Mouse (Mus musculus): ENCODE measurements around the gene Rps27l. TPM values are rescaled to one million over a fixed set of nuclear protein-coding genes. Genes with fewer than 3 reads are reported as not detected.
A peak's percentile ranks its signal among the peaks of the same experiment; 100 is the strongest.

The Rps27l gene
- polyA plus RNA-seq, 1 experiment from 2014 or later = 708 TPM

GRCm38 (mm10) chr9:66917892-66918255 is 28.0 kb upstream of the Rps27l start:
- Histone ChIP-seq H3K36me3 (ENCODE audit: control insufficient read depth, insufficient read depth, low read length) (no peaks in the 10 kb centered on the region), H3K4me3 (ENCODE audit: low read depth, low read length) (peak overlapping the region; percentile 77; the same call in 1 of the 2 replicates), H3K4me1 (ENCODE audit: control insufficient read depth, insufficient read depth, low read length) (peaks cover 20% of the 10 kb centered on the region; the same call in 1 of the 2 replicates), H3K27ac (ENCODE audit: low read length) (no peak overlapping the region), H3K9me3 (ENCODE audit: control insufficient read depth, low read depth, low read length) (no peaks in the 10 kb centered on the region), H3K27me3 (ENCODE audit: control insufficient read depth, insufficient read depth, low read length) (no peaks in the 10 kb centered on the region), H3K9ac (replicated peaks; ENCODE audit: low read depth, low read length) (no peak overlapping the region), H3K4me2 (replicated peaks; ENCODE audit: low read depth, low read length) (peak overlapping the region; percentile 67)
- ATAC-seq (ENCODE audit: insufficient number of reproducible peaks, insufficient read depth, low FRiP score, low read depth) = no peak
- 57% methylated on average over 1 of the region's 1 CpGs for WGBS

- no peak; the same call in 1 of the 2 replicates for ATAC-seq (ENCODE audit: insufficient number of reproducible peaks, insufficient read depth, low FRiP score, low read depth)
Measured at GRCm38 (mm10) chr9:66918672-66919330, 27.1 kb upstream of the Rps27l start.

GRCm38 (mm10) chr9:66919382-66919971 is 26.4 kb upstream of the Rps27l start, which contains the start of gene Rab8b:
TSS of gene Rab8b (minus strand) at chr9:66919687.
- Histone ChIP-seq H3K4me2 (replicated peaks; ENCODE audit: low read depth, low read length) (peak within 1 kb of the TSS; percentile 67), H3K36me3 (ENCODE audit: control insufficient read depth, insufficient read depth, low read length) (no peaks in the 10 kb centered on the region), H3K9me3 (ENCODE audit: control insufficient read depth, low read depth, low read length) (no peaks in the 10 kb centered on the region), H3K27ac (ENCODE audit: low read length) (peak within 1 kb of the TSS; percentile 86), H3K9ac (replicated peaks; ENCODE audit: low read depth, low read length) (peak within 1 kb of the TSS; percentile 86), H3K4me1 (ENCODE audit: control insufficient read depth, insufficient read depth, low read length) (peaks cover 13% of the 10 kb centered on the region; the same call in 1 of the 2 replicates), H3K27me3 (ENCODE audit: control insufficient read depth, insufficient read depth, low read length) (no peaks in the 10 kb centered on the region), H3K4me3 (ENCODE audit: low read depth, low read length) (peak within 1 kb of the TSS; percentile 77)
- ATAC-seq (ENCODE audit: insufficient number of reproducible peaks, insufficient read depth, low FRiP score, low read depth) = peak; percentile 98
- under 1% methylated on average over 42 of the region's 49 CpGs for WGBS

More at GRCm38 (mm10) chr9:66918672-66919330, 27.1 kb upstream of the Rps27l start:
- H3K9me3 ChIP-seq (ENCODE audit: control insufficient read depth, low read depth, low read length) = no peaks in the 10 kb centered on the region
- peak overlapping the region; percentile 86 for H3K9ac ChIP-seq (replicated peaks; ENCODE audit: low read depth, low read length)
- H3K27me3 ChIP-seq (ENCODE audit: control insufficient read depth, insufficient read depth, low read length) = no peaks in the 10 kb centered on the region
- peaks cover 19% of the 10 kb centered on the region; the same call in 1 of the 2 replicates for H3K4me1 ChIP-seq (ENCODE audit: control insufficient read depth, insufficient read depth, low read length)
- peak overlapping the region; percentile 77 for H3K4me3 ChIP-seq (ENCODE audit: low read depth, low read length)
- H3K4me2 ChIP-seq (replicated peaks; ENCODE audit: low read depth, low read length) = peak overlapping the region; percentile 67
- H3K27ac ChIP-seq (ENCODE audit: low read length) = peak overlapping the region; percentile 86
- WGBS = 1% methylated on average over 27 of the region's 27 CpGs
- H3K36me3 ChIP-seq (ENCODE audit: control insufficient read depth, insufficient read depth, low read length) = no peaks in the 10 kb centered on the region

- Histone ChIP-seq H3K9ac (replicated peaks; ENCODE audit: low read depth, low read length) (no peak overlapping the region; the same call in 1 of the 2 replicates), H3K4me3 (ENCODE audit: low read depth, low read length) (peak overlapping the region; percentile 77), H3K27ac (ENCODE audit: low read length) (peak overlapping the region; percentile 66; the same call in 1 of the 2 replicates), H3K27me3 (ENCODE audit: control insufficient read depth, insufficient read depth, low read length) (no peaks in the 10 kb centered on the region), H3K4me2 (replicated peaks; ENCODE audit: low read depth, low read length) (peak overlapping the region; percentile 60), H3K36me3 (ENCODE audit: control insufficient read depth, insufficient read depth, low read length) (no peaks in the 10 kb centered on the region), H3K9me3 (ENCODE audit: control insufficient read depth, low read depth, low read length) (no peaks in the 10 kb centered on the region), H3K4me1 (ENCODE audit: control insufficient read depth, insufficient read depth, low read length) (peaks cover 10% of the 10 kb centered on the region; the same call in 1 of the 2 replicates)
- 1% methylated on average over 14 of the region's 14 CpGs for WGBS
- peak; percentile 24; the same call in 1 of the 2 replicates for ATAC-seq (ENCODE audit: insufficient number of reproducible peaks, insufficient read depth, low FRiP score, low read depth)
Measured at GRCm38 (mm10) chr9:66919981-66920380, 25.9 kb upstream of the Rps27l start.

GRCm38 (mm10) chr9:66920488-66921279 is 25.2 kb upstream of the Rps27l start:
- no peak overlapping the region for H3K27ac ChIP-seq (ENCODE audit: low read length)
- 3% methylated on average over 6 of the region's 6 CpGs for WGBS
- no peak for ATAC-seq (ENCODE audit: insufficient number of reproducible peaks, insufficient read depth, low FRiP score, low read depth)
- no peaks in the 10 kb centered on the region for H3K27me3 ChIP-seq (ENCODE audit: control insufficient read depth, insufficient read depth, low read length)
- no peaks in the 10 kb centered on the region for H3K36me3 ChIP-seq (ENCODE audit: control insufficient read depth, insufficient read depth, low read length)
- peak overlapping the region; percentile 60 for H3K4me2 ChIP-seq (replicated peaks; ENCODE audit: low read depth, low read length)
- H3K4me1 ChIP-seq (ENCODE audit: control insufficient read depth, insufficient read depth, low read length) = peaks cover 7% of the 10 kb centered on the region; the same call in 1 of the 2 replicates
- no peak overlapping the region for H3K9ac ChIP-seq (replicated peaks; ENCODE audit: low read depth, low read length)
- no peaks in the 10 kb centered on the region for H3K9me3 ChIP-seq (ENCODE audit: control insufficient read depth, low read depth, low read length)
- no peak overlapping the region for H3K4me3 ChIP-seq (ENCODE audit: low read depth, low read length)

- H3K36me3 ChIP-seq (ENCODE audit: control insufficient read depth, insufficient read depth, low read length) = no peaks in the 10 kb centered on the region
- no peak overlapping the region for H3K4me3 ChIP-seq (ENCODE audit: low read depth, low read length)
- ATAC-seq (ENCODE audit: insufficient number of reproducible peaks, insufficient read depth, low FRiP score, low read depth) = no peak
- 96% methylated on average over 1 of the region's 1 CpGs for WGBS
- no peak overlapping the region for H3K27ac ChIP-seq (ENCODE audit: low read length)
- 0 out of 2 replicates have a peak, but pooled peaks cover 4% of the 10 kb centered on the region for H3K4me1 ChIP-seq (ENCODE audit: control insufficient read depth, insufficient read depth, low read length)
- no peak overlapping the region for H3K9ac ChIP-seq (replicated peaks; ENCODE audit: low read depth, low read length)
- H3K4me2 ChIP-seq (replicated peaks; ENCODE audit: low read depth, low read length) = no peak overlapping the region
- H3K9me3 ChIP-seq (ENCODE audit: control insufficient read depth, low read depth, low read length) = no peaks in the 10 kb centered on the region
- no peaks in the 10 kb centered on the region for H3K27me3 ChIP-seq (ENCODE audit: control insufficient read depth, insufficient read depth, low read length)
Measured at GRCm38 (mm10) chr9:66922076-66922475, 23.8 kb upstream of the Rps27l start.

GRCm38 (mm10) chr9:66925853-66926252 is 20.0 kb upstream of the Rps27l start:
- WGBS = 64% methylated on average over 3 of the region's 3 CpGs
- no peaks in the 10 kb centered on the region for H3K27me3 ChIP-seq (ENCODE audit: control insufficient read depth, insufficient read depth, low read length)
- no peaks in the 10 kb centered on the region for H3K36me3 ChIP-seq (ENCODE audit: control insufficient read depth, insufficient read depth, low read length)
- H3K4me1 ChIP-seq (ENCODE audit: control insufficient read depth, insufficient read depth, low read length) = no peaks in the 10 kb centered on the region
- no peak overlapping the region for H3K4me3 ChIP-seq (ENCODE audit: low read depth, low read length)
- H3K4me2 ChIP-seq (replicated peaks; ENCODE audit: low read depth, low read length) = no peak overlapping the region
- H3K27ac ChIP-seq (ENCODE audit: low read length) = no peak overlapping the region
- H3K9me3 ChIP-seq (ENCODE audit: control insufficient read depth, low read depth, low read length) = no peaks in the 10 kb centered on the region
- no peak overlapping the region for H3K9ac ChIP-seq (replicated peaks; ENCODE audit: low read depth, low read length)
- no peak for ATAC-seq (ENCODE audit: insufficient number of reproducible peaks, insufficient read depth, low FRiP score, low read depth)

- WGBS = 91% methylated on average over 8 of the region's 8 CpGs
- no peaks in the 10 kb centered on the region for H3K4me1 ChIP-seq (ENCODE audit: control insufficient read depth, insufficient read depth, low read length)
Measured at GRCm38 (mm10) chr9:66927696-66928402, 18.0 kb upstream of the Rps27l start.

More at GRCm38 (mm10) chr9:66927696-66928402, 18.0 kb upstream of the Rps27l start:
- H3K9ac ChIP-seq (replicated peaks; ENCODE audit: low read depth, low read length) = no peak overlapping the region
- H3K9me3 ChIP-seq (ENCODE audit: control insufficient read depth, low read depth, low read length) = no peaks in the 10 kb centered on the region
- H3K27ac ChIP-seq (ENCODE audit: low read length) = no peak overlapping the region
- no peak overlapping the region for H3K4me2 ChIP-seq (replicated peaks; ENCODE audit: low read depth, low read length)
- no peaks in the 10 kb centered on the region for H3K36me3 ChIP-seq (ENCODE audit: control insufficient read depth, insufficient read depth, low read length)
- H3K4me3 ChIP-seq (ENCODE audit: low read depth, low read length) = no peak overlapping the region
- H3K27me3 ChIP-seq (ENCODE audit: control insufficient read depth, insufficient read depth, low read length) = no peaks in the 10 kb centered on the region
- ATAC-seq (ENCODE audit: insufficient number of reproducible peaks, insufficient read depth, low FRiP score, low read depth) = no peak
